Mouse (Mus musculus) lung, adult 2 months (tissue): ENCODE results near the gene Trim17. TPM values are rescaled to one million over a fixed set of nuclear protein-coding genes. Genes with fewer than 3 reads are reported as not detected.

ENCODE experiments used
- DNase-seq: peaks from one replicate; pipeline ENCODE4 v3.0.0; 2022
- H3K4me1 ChIP-seq: fragments of 200-500 bp; 2 replicates; pipeline ENCODE4 v1.6.1; 2011; ENCODE audit warnings: low read length; ENCODE audit not compliant: control insufficient read depth, insufficient read depth
- H3K4me3 ChIP-seq: fragments of 200-500 bp; replicated peaks from 2 replicates; pipeline ENCODE3; 2011; ENCODE audit warnings: low read depth, mild to moderate bottlenecking, control low read depth, low read length; ENCODE audit errors: extremely low read depth
- CTCF ChIP-seq: fragments of 200-500 bp; IDR thresholded peaks from 2 replicates; pipeline ENCODE4 v1.5.1; 2011; ENCODE audit warnings: mild to moderate bottlenecking, low read length, control low read depth; ENCODE audit not compliant: insufficient read depth
- POLR2A ChIP-seq: fragments of 200-500 bp; IDR thresholded peaks from 2 replicates; pipeline ENCODE4 v1.6.1; 2011; ENCODE audit warnings: low read depth, mild to moderate bottlenecking, control low read depth, low read length, borderline replicate concordance; ENCODE audit errors: extremely low read depth
- WGBS: fragments of 180-500 bp; shearing (Covaris S2); methylation state at CpG from one replicate; pipeline ENCODE4 v1.1.7; 2018; 5-methylcytosine and 5-hydroxymethylcytosine counted together
- polyA plus RNA-seq: library from polyadenylated mRNA; depleted of rRNA; stranded (reverse); fragments of >200 nt; gene quantifications from 2 replicates; pipeline ENCODE4 v1.2.3, GENCODE M21; 2012

Gene Trim17
- polyA plus RNA-seq, 1 experiment = 1.1 TPM

DNA sequence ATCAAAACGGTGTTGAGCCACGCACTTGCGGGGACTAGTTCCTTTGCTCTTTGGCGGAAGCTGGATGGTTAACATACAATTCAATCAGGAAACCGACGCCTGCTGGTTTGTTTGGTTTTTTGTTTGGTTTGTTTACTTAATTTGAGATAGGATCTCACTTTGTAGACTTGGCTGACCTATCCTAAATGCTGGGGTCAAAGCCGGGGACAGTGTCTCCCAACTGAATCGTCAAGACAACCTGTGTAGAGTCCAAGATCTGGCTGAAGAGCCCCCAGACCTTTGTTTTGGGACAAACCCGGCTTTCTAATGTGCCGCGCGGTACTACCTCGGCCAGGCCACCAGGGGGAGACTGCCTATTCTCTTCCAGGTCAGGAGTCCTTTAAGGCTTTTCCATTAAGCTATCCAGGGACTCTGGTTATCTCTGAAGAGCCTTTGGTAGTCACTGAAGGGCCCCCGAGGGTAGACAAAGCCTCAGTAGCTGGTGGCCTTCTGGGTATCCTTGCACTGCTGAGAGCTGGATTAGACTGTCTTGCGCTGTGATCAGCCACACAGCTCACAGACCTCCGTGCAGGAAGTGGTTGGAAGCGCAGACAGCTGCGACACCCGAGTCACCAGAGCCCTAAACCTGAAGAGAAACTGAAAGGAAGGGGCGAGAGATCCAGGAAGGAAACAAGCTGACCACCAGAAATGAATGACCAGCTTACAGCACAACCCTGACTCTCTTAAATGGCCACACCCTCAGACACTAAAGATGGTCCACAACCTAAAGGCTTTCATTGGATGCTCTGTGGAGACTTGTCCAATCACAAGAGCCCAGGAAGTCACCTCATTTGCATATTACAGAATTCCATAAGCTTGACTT lies 26.5 kb upstream of the Trim17 start:
- Histone ChIP-seq H3K4me3 (peak overlapping the region; percentile 53), H3K4me1 (no peaks in the 10 kb centered on the region)
- 4% methylated on average over 20 of the region's 20 CpGs for WGBS
- TF ChIP-seq CTCF = peak; percentile 58
- TF ChIP-seq POLR2A = peak; percentile 51; the same call in 1 of the 2 replicates
- peak; percentile 64 for DNase-seq

DNA sequence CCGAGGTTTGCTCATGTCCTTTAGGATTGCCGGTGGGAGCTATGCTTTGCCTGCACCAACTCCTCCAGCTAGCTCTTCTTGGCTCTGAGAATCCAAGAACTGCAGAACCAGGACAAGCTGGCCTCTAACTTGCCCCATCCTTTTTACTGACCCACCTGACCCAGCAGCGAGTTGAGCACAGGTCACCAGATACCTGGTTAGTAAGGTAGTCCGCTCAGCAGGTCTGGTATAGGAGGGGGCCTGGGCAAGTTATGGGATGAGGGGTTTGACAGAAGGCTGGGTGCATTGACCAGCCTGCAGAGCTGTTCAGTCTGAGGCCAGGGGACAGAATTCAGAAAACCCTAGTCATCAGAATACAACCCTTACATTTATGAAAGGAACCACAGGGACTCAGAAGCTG lies 25.4 kb upstream of the Trim17 start:
- WGBS = 67% methylated on average over 4 of the region's 4 CpGs
- no peak for TF ChIP-seq POLR2A
- no peak for TF ChIP-seq CTCF

DNA sequence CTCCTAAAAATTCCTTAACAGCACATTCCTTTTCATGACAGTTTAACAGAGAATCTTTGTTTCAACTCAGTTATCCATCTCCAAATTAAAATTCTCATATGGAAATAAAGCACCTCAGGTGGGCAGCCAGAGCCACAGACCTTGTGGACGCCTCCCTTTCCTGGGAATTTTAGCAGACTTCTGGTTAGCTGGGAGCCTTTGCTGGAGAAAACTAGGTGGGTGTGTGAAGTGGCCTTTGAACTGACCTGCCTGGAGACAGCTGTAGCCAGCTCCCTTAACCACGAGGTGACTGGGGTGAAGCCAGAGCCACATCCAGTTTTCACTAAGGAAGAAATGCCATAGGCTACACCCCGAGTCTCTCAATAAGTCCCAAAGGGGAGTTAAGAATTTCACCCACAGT lies 24.8 kb upstream of the Trim17 start:
- no peaks in the 10 kb centered on the region for H3K4me1 ChIP-seq
- DNase-seq = no peak
- H3K4me3 ChIP-seq = no peak overlapping the region
- 49% methylated on average over 3 of the region's 3 CpGs for WGBS
- TF ChIP-seq CTCF = no peak
- no peak for TF ChIP-seq POLR2A

More for the DNA sequence above, 25.4 kb upstream of the Trim17 start:
- Histone ChIP-seq H3K4me3 (no peak overlapping the region), H3K4me1 (no peaks in the 10 kb centered on the region)
- DNase-seq = no peak

DNA sequence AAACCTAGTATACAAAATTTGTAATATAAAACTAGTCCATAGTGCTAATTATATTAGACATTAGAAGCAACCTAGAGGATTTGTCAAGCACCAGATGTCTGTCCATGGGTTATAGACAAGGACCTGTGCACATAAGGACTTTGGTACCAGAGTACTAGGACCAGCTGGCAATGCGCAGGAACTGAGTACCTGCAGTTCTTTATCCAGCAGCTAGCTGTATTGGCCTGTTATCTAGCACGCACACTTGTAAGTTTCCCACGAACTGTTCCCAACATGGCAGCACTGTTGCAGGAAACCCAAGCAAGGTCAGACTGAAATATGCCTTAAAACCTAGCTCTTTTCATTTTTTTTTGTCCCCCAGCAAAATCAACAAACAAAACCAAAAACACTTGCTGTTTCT lies 24.2 kb upstream of the Trim17 start:
- DNase-seq = no peak
- Histone ChIP-seq H3K4me1 (no peaks in the 10 kb centered on the region), H3K4me3 (no peak overlapping the region)
- 97% methylated on average over 3 of the region's 3 CpGs for WGBS
- no peak for TF ChIP-seq POLR2A
- no peak for TF ChIP-seq CTCF

DNA sequence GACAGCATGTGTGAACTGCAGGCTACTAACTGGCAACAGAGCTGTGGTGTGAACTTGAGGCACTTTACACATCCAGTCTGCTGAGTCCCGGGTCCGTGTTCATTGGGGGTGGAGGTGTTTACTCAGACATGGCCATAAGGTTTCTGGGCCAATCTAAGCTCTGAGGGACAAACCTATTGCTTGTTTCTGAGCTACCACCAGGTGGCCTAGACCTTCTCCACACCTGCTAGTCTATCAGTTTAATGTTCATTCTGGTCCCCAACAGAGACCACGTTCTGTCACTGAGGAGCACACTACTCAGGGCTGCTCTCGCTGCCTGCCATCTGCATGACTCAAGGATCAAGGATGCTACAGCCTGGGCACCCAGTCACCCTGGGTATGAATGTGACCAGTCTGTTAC lies 22.9 kb upstream of the Trim17 start:
- Histone ChIP-seq H3K4me3 (no peak overlapping the region), H3K4me1 (no peaks in the 10 kb centered on the region)
- TF ChIP-seq CTCF = no peak
- no peak for TF ChIP-seq POLR2A
- 53% methylated on average over 4 of the region's 4 CpGs for WGBS
- DNase-seq = no peak

DNA sequence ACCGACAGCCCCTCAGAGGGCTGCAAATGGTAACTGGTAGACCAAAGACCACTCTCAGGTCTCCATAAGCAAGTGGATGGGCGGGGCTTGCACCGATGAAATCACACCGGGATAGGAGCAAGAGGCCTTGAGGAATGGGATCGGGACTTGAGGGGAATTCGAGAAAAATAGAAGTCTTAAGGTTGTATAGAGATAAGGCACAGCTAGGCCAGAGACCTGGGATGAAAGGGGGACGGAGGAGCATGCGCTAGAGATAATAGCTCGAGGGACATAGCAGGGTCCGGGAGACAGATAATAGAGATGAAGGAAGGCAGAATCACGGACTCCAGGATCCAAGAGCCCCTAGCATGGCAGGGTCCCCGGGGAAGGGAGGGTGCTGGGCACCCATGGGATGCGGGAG lies 16.6 kb upstream of the Trim17 start:
- WGBS = 2% methylated on average over 13 of the region's 13 CpGs
- TF ChIP-seq POLR2A = no peak
- Histone ChIP-seq H3K4me1 (peaks cover 8% of the 10 kb centered on the region), H3K4me3 (peak overlapping the region; percentile 85)
- DNase-seq = no peak

DNA sequence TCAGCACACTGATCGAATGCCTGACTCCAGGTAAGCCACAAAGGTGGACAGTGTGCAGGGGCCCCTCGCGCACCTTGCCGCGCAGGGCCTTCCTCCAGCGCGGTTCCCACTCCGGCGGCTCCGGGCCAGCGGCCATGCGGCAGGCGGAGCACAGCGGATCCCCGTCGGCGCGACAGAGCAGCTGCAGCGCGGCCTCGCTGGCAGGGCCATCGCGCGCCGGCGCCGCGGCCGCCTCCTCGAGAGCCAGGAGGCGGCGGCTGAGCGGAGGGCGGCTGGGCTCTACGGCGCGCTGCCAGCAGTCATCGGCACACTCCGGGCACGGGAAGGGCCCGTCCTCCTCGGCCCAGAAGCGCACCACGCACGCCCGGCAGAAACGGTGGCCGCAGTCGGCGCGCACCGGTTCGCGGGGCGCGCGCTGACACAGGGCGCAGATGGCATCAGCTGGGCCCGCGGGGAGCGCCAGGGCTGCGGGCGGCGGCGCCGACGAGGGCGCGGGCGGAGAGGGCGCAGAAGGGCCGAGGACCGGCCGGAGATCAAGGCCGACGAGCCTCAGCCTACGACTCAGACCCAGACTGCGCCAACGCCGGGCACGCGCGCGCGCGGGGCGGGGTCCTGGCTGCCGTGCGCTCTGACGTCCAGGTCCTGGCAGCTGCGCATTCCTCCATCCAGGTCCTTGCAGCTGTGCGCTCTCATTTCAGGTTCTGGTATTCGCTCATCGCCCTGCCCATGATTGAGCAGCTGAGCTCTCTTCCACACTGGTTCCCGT lies 16.0 kb upstream of the Trim17 start, which contains the start of gene Rnf187:
Gene Rnf187, minus strand, starts transcription at position 595 of the 766 bp plus-strand sequence.
- under 1% methylated on average over 94 of the region's 95 CpGs for WGBS
- TF ChIP-seq CTCF = no peak
- TF ChIP-seq POLR2A = peak; percentile 94
- peak; percentile 90 for DNase-seq
- Histone ChIP-seq H3K4me1 (peaks cover 8% of the 10 kb centered on the region), H3K4me3 (peak within 1 kb of the TSS; percentile 85)

DNA sequence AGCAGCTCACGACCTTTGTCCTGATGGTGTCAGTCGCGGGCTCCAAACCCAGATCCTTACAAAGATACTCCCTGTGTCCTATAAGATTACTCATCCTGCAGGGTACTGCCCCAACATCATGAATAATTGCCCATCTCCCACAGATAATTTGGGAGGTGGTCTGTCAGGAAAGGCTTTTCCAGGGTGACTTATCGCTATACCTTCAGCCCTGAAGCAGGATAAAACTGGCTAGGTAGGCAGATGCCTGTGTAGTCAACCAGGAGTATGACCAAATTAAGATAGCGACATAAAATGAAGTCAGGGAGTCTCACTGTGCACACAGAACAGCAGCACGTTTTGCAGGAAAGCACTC lies 15.4 kb upstream of the Trim17 start:
- WGBS = 19% methylated on average over 6 of the region's 6 CpGs
- no peak overlapping the region for H3K4me3 ChIP-seq
- peaks cover 8% of the 10 kb centered on the region for H3K4me1 ChIP-seq
- no peak for DNase-seq
- TF ChIP-seq CTCF = no peak
- TF ChIP-seq POLR2A = no peak

DNA sequence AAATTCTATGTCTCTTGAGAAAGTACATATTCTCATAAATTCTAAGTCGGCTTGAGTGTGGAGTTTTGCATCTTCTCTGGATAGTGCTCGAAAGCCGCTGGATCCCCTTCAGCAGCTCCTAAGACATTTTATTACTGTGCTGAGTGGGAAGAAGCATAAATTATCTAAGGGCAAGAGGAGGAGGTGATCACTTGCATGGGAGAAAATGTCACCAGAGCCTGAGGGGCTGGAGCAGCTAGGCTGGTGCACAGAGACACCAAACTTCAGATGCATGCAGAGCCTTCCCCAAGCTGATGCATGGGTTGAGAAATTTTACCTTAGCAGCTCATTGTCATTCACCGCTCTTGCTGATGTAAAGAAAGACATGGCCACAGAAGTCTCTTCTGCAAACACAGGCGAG lies 10.3 kb upstream of the Trim17 start:
- TF ChIP-seq CTCF (no peak), POLR2A (no peak)
- DNase-seq = no peak
- WGBS = 77% methylated on average over 5 of the region's 5 CpGs
- Histone ChIP-seq H3K4me3 (no peak overlapping the region), H3K4me1 (no peaks in the 10 kb centered on the region)
